Mouse (Mus musculus) left cerebral cortex, adult 2 months (tissue): Measurements from ENCODE around the gene Ece1. TPM values are rescaled to one million over a fixed set of nuclear protein-coding genes. Genes with fewer than 3 reads are reported as not detected.

ENCODE experiments used
- DNase-seq, 2 experiments: peaks; one replicate each; pipeline ENCODE4 v3.0.0; 2021 to 2022; ENCODE audit warnings: low spot score in 2 of 2, mixed read lengths in 1 of 2; ENCODE audit errors: extremely low spot score in 1 of 2
- H3K27ac ChIP-seq: fragments of 200-600 bp; 2 replicates; pipeline ENCODE4 v1.8.1; 2022
- H3K4me3 ChIP-seq: fragments of 200-600 bp; 2 replicates; pipeline ENCODE4 v1.8.1; 2022
- CTCF ChIP-seq: fragments of 200-600 bp; IDR thresholded peaks from 2 replicates; pipeline ENCODE4 v1.8.1; 2022; ENCODE audit warnings: antibody characterized with exemption, mild to moderate bottlenecking, moderate library complexity
- intact Hi-C: fragments of 180-260 bp; cut with DNase I; formaldehyde crosslinking; loops from one replicate; pipeline ENCODE4 v1.15.1; 2025
- total RNA-seq, 2 experiments: library from RNA; stranded (reverse); gene quantifications; 2 replicates each; pipeline ENCODE4 v1.2.3; 2021

Ece1 gene
- total RNA-seq, 2 experiments from 2014 or later = 83.7 to 98.1 TPM

DNA sequence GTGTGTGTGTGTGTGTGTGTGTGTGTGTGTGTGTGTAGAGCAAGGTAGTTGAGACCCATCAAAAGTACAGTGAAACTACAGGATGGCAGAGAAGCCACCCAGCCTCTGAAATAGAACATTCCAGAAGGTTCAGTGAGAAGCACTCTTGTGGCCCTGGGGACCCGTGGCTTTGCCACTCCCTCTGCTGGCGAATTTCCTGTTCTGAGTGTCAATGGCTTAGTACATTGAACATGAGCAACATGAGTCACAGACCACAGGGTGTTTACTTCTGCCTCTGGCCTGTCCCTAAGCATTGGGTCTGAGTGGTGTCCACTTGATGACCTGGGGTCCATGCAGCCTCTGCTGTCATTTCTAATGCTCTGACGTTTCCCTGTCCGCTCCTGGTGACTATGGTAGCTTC, 28.6 kb downstream of the Ece1 start:
- Histone ChIP-seq H3K4me3 (no peak overlapping the region), H3K27ac (no peak overlapping the region)
- peak; percentile 34 for TF ChIP-seq CTCF
- intact Hi-C loops = no loop called here
- DNase-seq = no peak

DNA sequence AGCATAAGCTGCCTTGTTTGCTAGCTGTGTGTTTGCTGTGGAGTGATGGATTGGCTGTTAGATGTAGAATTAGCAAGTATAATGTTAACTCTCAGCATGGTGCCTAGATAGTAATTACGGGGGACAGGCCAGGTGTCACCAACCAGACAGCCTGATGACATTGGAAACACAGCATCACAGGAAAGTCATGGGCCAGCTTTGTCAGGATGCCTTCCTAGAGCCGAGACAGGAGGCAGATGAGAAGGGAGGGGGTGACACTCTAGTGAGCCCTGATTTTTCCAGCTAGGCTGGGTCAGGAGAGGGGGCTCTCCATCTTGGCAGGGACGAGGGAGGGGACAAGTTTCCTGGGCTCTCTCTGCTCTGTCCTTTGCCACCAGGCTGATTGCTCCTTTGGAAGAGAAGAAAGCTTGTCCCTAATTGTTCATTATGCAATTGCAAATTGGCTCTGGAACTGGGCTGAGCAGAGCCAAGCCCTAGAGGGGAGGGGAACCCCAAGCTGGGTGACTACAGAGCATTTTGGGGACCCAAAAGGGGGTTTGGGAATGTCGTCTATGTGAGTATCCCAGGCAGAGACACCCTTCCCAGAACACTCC, 29.6 kb downstream of the Ece1 start:
- Histone ChIP-seq H3K27ac (peak overlapping the region; percentile 15; the same call in 1 of the 2 replicates), H3K4me3 (no peak overlapping the region)
- DNase-seq = peak in 1 of 2 experiments; percentile 42
- intact Hi-C loops = no loop called here
- TF ChIP-seq CTCF = no peak

DNA sequence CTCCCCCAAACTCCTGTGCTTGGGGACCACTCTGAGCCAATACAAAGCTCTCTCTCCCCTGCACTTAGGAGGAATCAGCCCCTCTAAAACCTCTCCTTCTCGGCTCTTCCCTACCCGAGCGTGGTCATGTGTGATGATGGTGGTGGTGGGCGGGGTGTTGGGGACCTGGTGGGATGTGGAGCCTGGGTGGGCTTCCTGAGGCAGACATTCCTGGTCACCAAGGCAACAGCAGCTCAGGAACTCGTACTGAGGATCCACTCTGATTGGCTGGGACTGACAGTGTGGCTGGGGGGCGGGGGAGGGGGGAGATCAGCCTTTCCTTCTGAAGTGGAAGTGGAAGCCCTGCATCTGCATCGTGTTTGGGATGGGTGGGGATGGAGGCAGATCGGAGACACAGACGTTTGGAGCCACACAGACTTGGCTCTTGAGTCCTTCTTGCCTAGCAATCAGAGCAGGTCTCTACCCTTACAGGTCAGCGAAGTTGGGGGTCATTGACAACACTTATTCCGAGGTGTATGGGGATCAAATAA, 30.7 kb downstream of the Ece1 start:
- no peak for DNase-seq
- no peak overlapping the region; the same call in 1 of the 2 replicates for H3K27ac ChIP-seq
- no peak overlapping the region for H3K4me3 ChIP-seq
- intact Hi-C loops = no loop called here
- TF ChIP-seq CTCF = no peak

DNA sequence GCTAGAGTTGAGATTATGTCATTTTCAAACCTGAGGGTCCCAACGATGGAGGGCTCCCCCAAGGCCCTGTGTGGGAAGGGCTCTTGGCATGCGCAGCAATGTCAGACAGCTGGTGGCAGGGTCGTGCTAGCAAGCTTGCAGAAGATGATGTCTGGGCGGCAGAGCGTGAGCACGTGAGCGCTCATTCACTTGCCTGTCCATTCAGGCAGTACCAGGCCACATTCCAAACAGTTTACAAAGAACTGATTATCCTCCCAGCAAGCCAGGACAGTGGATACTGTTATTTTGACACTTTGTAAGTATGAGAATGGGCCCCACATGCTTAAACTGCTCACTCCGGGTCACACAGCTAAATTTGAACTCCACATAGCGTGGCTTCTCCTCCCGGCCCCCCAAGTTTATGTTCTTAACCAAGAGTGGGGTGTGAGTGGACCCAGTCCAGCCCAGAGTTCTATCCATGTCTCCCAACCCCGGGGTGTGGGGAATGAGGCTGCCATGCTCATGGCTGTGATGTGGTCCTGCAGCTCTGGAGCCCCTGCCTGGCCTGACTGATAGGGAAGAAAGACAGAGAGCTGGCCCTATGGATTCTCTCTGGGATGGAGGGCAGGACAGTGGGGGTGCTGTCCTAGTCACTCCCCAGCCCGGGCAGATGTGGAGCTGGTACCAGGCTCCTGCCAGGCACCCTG, 34.7 kb downstream of the Ece1 start:
- DNase-seq = no peak
- no peak for TF ChIP-seq CTCF
- Histone ChIP-seq H3K4me3 (no peak overlapping the region), H3K27ac (peak overlapping the region; percentile 57)
- intact Hi-C loops = no loop called here

DNA sequence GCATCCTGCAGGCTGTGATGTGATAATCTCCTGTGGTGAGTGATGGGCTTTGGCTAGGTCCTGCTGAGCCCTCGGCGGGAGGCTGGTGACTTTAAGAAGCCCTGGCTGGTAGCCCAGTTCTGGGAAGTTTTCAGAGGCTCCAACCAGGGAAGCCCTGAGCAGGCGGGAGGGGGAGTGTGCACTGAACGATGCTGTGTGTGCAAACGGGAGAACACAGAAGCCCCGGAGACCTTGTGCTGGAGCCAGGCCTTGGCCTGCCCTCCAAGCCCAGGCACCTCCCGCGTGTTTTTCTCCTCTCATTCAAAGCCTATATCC, 35.2 kb downstream of the Ece1 start:
- DNase-seq = peak; percentile 58 to 62
- intact Hi-C loops = no loop called here
- TF ChIP-seq CTCF = no peak
- peak overlapping the region; percentile 57; the same call in 1 of the 2 replicates for H3K27ac ChIP-seq
- no peak overlapping the region for H3K4me3 ChIP-seq

DNA sequence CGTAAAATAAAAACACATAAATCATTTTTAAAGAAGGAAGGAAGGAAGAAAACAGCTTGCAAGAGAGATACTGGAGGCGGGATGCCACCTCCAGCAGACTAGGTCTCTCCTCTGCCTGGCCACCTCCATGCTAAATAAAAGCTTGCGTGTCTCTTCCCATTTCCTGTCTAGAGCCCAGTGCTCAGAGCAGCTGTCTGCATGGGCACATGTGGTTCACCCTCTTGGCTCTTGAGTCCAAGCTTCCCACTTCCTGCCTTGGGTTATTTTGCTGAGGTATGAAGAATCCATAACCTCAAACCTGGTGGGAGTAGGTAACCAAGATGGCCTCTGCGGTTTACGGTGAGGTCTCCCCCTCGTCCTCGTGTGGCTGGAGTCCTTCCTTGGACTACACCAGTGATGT, 36.5 kb downstream of the Ece1 start:
- Histone ChIP-seq H3K4me3 (no peak overlapping the region), H3K27ac (no peak overlapping the region)
- DNase-seq = no peak
- no peak for TF ChIP-seq CTCF
- intact Hi-C loops = no loop called here

DNA sequence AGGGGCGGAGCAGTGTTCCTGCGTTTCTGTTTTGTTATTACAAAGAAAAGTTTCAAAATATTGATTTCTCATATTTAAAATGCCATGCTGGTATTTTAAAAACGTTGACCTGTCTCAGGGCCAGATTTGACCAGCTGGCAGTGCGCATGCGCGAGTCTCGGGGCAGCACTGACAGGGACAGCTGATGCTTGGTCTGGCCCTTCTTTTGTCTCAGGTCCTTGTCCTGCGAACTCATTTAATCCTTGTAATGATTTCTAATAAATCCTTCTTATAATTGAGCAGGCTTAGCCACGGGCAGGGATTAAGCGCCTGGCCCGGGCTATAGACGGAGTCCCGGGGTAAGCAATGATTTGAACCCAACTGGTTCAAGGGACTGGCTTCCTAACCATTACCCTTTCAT, 40.2 kb downstream of the Ece1 start:
- H3K27ac ChIP-seq = no peak overlapping the region
- no peak overlapping the region for H3K4me3 ChIP-seq
- no peak for DNase-seq
- intact Hi-C loops = no loop called here
- TF ChIP-seq CTCF = no peak

DNA sequence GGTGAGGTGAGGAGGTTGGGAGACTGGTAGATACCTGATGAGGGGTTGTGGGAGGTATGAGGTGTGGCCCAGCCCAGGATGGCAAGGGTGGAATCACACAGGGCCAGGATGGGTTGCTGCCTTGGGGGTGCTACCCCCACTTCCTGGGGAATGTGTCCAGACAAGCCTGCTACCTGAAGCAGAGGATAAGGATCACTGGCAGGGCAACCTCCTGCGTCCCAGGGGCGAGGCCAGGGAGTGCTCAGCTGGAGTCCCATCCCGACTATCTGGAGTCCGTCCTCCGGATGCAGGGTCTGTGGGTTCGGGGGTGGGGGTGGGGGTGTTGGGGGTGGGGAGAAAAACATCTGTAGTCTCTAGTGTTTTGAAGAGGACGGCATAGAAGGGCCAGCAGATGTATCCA, 40.8 kb downstream of the Ece1 start:
- Histone ChIP-seq H3K27ac (no peak overlapping the region), H3K4me3 (no peak overlapping the region)
- no peak for DNase-seq
- intact Hi-C loops = no loop called here
- no peak for TF ChIP-seq CTCF

DNA sequence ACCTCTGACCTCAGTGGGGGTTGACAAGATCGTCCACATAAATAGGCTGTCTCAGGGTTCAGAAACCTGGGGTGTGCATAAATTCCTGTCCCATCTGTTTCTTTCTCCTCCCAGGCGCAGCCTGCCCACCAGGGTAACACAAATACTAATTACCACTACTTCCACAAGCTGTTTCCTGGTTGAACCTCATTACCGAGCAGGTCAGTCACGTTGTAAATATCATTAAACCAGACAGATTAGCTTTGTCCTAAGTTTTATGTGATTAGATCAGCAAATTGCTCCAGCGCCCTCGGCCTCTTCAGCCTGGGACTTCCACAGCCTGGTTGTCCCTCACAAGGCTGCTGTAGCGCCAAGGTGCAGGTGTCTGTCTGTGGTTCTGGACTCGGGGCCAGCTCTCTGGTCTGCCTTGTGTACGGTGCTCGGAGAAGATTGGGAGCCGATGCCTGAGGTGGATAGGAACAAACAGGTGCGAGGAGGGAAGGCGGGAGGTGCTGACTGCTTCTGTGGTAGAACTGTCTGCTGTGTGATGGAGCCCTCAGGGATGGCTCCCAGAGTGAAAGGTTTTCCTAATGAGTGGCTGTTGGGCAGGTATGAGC, 43.0 kb downstream of the Ece1 start:
- no peak for TF ChIP-seq CTCF
- H3K27ac ChIP-seq = no peak overlapping the region
- intact Hi-C loops = no loop called here

DNA sequence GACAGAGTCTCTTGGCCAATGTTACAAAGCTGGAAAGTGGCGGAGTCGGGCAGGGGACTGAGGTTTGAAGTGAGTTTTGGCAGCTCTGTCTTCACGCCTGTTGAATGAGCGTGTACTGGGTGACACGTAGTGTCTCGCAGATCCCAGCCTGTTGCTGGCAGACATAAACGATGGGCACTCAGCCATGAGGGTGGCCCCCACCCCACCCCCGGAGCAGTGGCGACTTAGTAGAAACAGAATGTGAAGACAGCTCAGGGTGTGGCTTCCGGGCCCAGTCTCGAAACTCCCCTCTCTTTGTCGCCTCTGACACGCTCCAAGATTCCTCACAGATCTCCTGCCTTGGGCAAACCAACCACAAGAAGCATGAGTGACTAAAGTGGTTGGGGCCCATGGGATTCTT, 45.9 kb downstream of the Ece1 start:
- no peak for TF ChIP-seq CTCF
- no peak overlapping the region for H3K4me3 ChIP-seq
- H3K27ac ChIP-seq = no peak overlapping the region
- DNase-seq = no peak
- intact Hi-C loops = no loop called here

More for the DNA sequence above, 43.0 kb downstream of the Ece1 start:
- no peak overlapping the region for H3K4me3 ChIP-seq
- DNase-seq = no peak

DNA sequence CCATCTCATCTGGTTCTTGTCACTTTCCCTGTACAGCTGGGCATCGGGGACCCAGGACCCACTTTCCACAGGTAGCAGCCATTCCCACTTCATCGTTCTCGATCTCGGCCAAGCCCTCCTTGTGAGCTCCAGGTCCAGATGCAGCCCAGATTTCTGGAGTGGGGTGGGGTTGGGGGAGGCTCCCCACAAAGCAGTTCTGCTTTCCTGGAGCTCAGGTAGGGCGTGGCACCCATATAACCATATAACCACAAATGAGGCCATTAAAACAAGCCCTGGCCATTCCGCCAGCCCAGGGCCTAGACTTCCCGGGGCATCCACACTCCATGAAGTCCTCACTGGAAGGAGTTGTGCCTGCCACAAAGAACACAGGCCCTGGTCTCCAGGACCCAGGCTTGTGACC, 46.5 kb downstream of the Ece1 start:
- Histone ChIP-seq H3K27ac (no peak overlapping the region), H3K4me3 (no peak overlapping the region)
- intact Hi-C loops = no loop called here
- no peak for TF ChIP-seq CTCF
- DNase-seq = no peak

DNA sequence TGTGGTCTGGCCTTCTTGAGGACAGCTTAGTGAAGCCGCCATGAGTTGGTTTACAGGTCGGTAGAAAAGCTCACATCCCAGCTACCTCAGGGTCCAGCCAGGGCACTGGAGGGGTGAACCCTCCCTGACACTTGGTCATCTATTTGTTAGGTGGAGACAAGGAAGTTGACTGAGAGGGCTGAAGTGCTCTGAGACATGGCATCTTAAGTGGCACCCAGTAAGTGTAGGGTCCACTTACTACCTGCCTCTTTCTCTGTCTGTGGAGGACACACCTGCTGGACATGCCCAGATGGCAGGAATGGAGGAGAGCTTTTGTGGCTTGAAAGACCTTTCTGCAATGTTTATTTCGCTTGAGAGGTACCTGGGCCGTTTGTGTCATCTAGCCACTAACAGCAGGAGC, 46.9 kb downstream of the Ece1 start:
- DNase-seq = no peak
- no peak overlapping the region for H3K27ac ChIP-seq
- intact Hi-C loops = no loop called here
- H3K4me3 ChIP-seq = no peak overlapping the region
- no peak for TF ChIP-seq CTCF
